Mouse (Mus musculus) stomach, postnatal 0 days (tissue): ENCODE measurements at regions not wholly inside any gene's neighbourhood (a gene's known extent, or its start where the extent isn't known, plus 50 kb on each side); places are given as distances from the start of the nearest gene placed in this dataset.

Experiments
- CTCF ChIP-seq: IDR thresholded peaks from 2 replicates; pipeline ENCODE4 v1.5.1; 2016; ENCODE audit warnings: antibody characterized with exemption, low read depth, mild to moderate bottlenecking, moderate library complexity
- EP300 ChIP-seq: optimal IDR thresholded peaks from 2 replicates; pipeline ENCODE3; 2016; ENCODE audit warnings: antibody characterized with exemption

- TF ChIP-seq CTCF (no peak), EP300 (no peak)
These were observed 108.8 kb upstream of the Mrps22 start for GRCm38 (mm10) chr9:98710155-98710710.
